Comparison of ENCODE assay signal across 11 mouse cellular contexts in the genomic region with DNA sequence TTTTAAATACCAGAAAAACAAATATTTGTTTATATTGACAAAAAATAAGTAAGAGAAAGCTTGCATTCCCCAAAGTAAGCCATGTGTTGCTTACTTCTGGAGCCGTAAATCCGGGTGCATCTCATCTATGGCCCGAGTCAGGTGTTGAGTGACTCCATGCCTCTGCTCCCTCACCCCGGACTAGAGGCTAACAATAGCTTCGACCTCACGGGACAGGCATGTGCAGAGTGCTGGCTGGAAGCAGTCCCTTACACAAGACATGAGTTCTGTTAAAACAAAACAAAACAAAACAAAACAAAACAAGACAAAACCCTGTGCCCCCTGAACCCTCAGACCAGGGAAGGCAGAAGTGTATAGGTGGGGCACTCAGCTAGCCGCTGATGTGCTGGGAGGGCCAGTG. TPM values are rescaled to one million over a fixed set of nuclear protein-coding genes. Genes with fewer than 3 reads are reported as not detected.
A peak's percentile ranks its signal among the peaks of the same experiment; 100 is the strongest.
DNase-seq lines count a peak whose midpoint lies in the region; ATAC-seq lines count a peak whose summit lies in the region.
"Had no signal": no experiment of that assay in that cellular context is flagged by ENCODE, and none has a peak within 500 bp of the region (broad histone marks: within the 10 kb centered on the region; RNA-seq: fewer than 3 reads in every experiment).

No protein-coding gene starts in this region.

- H3K36me3 ChIP-seq in intestine, embryonic 14.5 days (ENCODE audit: control insufficient read depth, insufficient read depth, low read length) = no peaks in the 10 kb centered on the region
- H3K36me3 ChIP-seq in intestine, embryonic 16.5 days (ENCODE audit: control insufficient read depth, insufficient read depth, low read length) = no peaks in the 10 kb centered on the region
- H3K36me3 ChIP-seq in heart, embryonic 11.5 days (ENCODE audit: control insufficient read depth, insufficient read depth, low read length) = no peaks in the 10 kb centered on the region
- H3K36me3 ChIP-seq: hindbrain, embryonic 12.5 days; limb, embryonic 12.5 days; lung, embryonic 15.5 days had no signal

- no peak overlapping the region for H3K9ac ChIP-seq in intestine, embryonic 14.5 days (ENCODE audit: low read length)
- H3K9ac ChIP-seq in intestine, embryonic 16.5 days (ENCODE audit: low read depth, low read length) = no peak overlapping the region
- peak overlapping the region; percentile 59; the same call in 1 of the 2 replicates for H3K9ac ChIP-seq in heart, embryonic 11.5 days (ENCODE audit: low read depth, low read length)
- H3K9ac ChIP-seq: hindbrain, embryonic 12.5 days; limb, embryonic 12.5 days; lung, embryonic 15.5 days had no signal

- no peaks in the 10 kb centered on the region for H3K27me3 ChIP-seq in intestine, embryonic 14.5 days (replicated peaks; ENCODE audit: control insufficient read depth, insufficient read depth, low read length)
- no peaks in the 10 kb centered on the region for H3K27me3 ChIP-seq in intestine, embryonic 16.5 days (replicated peaks; ENCODE audit: control insufficient read depth, insufficient read depth, low read length)
- H3K27me3 ChIP-seq in heart, embryonic 11.5 days (ENCODE audit: control insufficient read depth, insufficient read depth, low read length) = no peaks in the 10 kb centered on the region
- H3K27me3 ChIP-seq: hindbrain, embryonic 12.5 days; limb, embryonic 12.5 days; lung, embryonic 15.5 days had no signal

- 52% methylated on average over 7 of the region's 7 CpGs for WGBS in intestine, embryonic 14.5 days
- 57% methylated on average over 7 of the region's 7 CpGs for WGBS in intestine, embryonic 16.5 days
- 21% methylated on average over 7 of the region's 7 CpGs for WGBS in heart, embryonic 11.5 days (ENCODE audit: insufficient replicate concordance)

- no peak overlapping the region for H3K27ac ChIP-seq in intestine, embryonic 14.5 days (ENCODE audit: low read depth)
- H3K27ac ChIP-seq in intestine, embryonic 16.5 days (ENCODE audit: low read length) = no peak overlapping the region
- H3K27ac ChIP-seq in heart, embryonic 11.5 days (ENCODE audit: low read depth, low read length) = peak overlapping the region; percentile 93
- H3K27ac ChIP-seq: hindbrain, embryonic 12.5 days; limb, embryonic 12.5 days; lung, embryonic 15.5 days had no signal

- H3K4me1 ChIP-seq in intestine, embryonic 14.5 days (replicated peaks; ENCODE audit: control insufficient read depth, insufficient read depth, low read length) = no peaks in the 10 kb centered on the region
- 0 out of 2 replicates have a peak, but pooled peaks cover 7% of the 10 kb centered on the region for H3K4me1 ChIP-seq in intestine, embryonic 16.5 days (ENCODE audit: control insufficient read depth, insufficient read depth, low read length)
- H3K4me1 ChIP-seq in heart, embryonic 11.5 days (ENCODE audit: control insufficient read depth, insufficient read depth, low read length) = peaks cover 18% of the 10 kb centered on the region

- no peak overlapping the region for H3K4me3 ChIP-seq in intestine, embryonic 14.5 days (ENCODE audit: low read depth, low read length)
- no peak overlapping the region for H3K4me3 ChIP-seq in intestine, embryonic 16.5 days (ENCODE audit: low read length)
- no peak overlapping the region for H3K4me3 ChIP-seq in heart, embryonic 11.5 days (ENCODE audit: low read depth, low read length)
- H3K4me3 ChIP-seq: hindbrain, embryonic 12.5 days; limb, embryonic 12.5 days; lung, embryonic 15.5 days had no signal

- H3K9me3 ChIP-seq in intestine, embryonic 14.5 days (ENCODE audit: control insufficient read depth, low read length) = 0 out of 2 replicates have a peak, but pooled peaks cover 3% of the 10 kb centered on the region
- no peaks in the 10 kb centered on the region for H3K9me3 ChIP-seq in intestine, embryonic 16.5 days (ENCODE audit: control insufficient read depth, low read length)
- H3K9me3 ChIP-seq in heart, embryonic 11.5 days (replicated peaks; ENCODE audit: control insufficient read depth, low read length) = no peaks in the 10 kb centered on the region
- H3K9me3 ChIP-seq: hindbrain, embryonic 12.5 days; limb, embryonic 12.5 days; lung, embryonic 15.5 days had no signal

- ATAC-seq in intestine, embryonic 14.5 days (replicated peaks; ENCODE audit: low FRiP score, low TSS enrichment, low read depth) = 0 out of 2 replicates have a peak, but pooled peaks have one; percentile 48
- ATAC-seq in intestine, embryonic 16.5 days = no peak
- peak; percentile 80 for ATAC-seq in heart, embryonic 11.5 days (replicated peaks; ENCODE audit: insufficient number of reproducible peaks, low FRiP score, low TSS enrichment)

- DNase-seq in intestine, embryonic 14.5 days (ENCODE audit: low spot score) = no peak
- DNase-seq in adipocyte (ENCODE audit: low spot score) = peak; percentile 48
- peak; percentile 64 for DNase-seq in heart, postnatal 4 days
- DNase-seq in thymus, adult 18-20 months = no peak
- DNase-seq in cerebellum, adult 8-10 months = no peak
- DNase-seq: thymus, adult 2 months had no signal

- H3K4me2 ChIP-seq in intestine, embryonic 14.5 days (ENCODE audit: low read length) = no peak overlapping the region
- no peak overlapping the region for H3K4me2 ChIP-seq in intestine, embryonic 16.5 days (ENCODE audit: low read depth, low read length)
- H3K4me2 ChIP-seq in heart, embryonic 11.5 days = peak overlapping the region; percentile 24
- H3K4me2 ChIP-seq: hindbrain, embryonic 12.5 days; limb, embryonic 12.5 days; lung, embryonic 15.5 days had no signal

RNA-seq across cellular contexts. Expression of gene Raf1, which starts 18.7 kb away (rescaled TPM):
- 114 and 122 TPM in 2 replicates for polyA plus RNA-seq in intestine, embryonic 14.5 days (2014; fragmentation: Nextera tagmentation; extraction: Ambion mirVana)
- 71.4 and 75.4 TPM in 2 replicates for polyA plus RNA-seq in intestine, embryonic 16.5 days (2015; fragmentation: Nextera tagmentation; extraction: Ambion mirVana)
- polyA plus RNA-seq in heart, embryonic 11.5 days (2014; fragmentation: Nextera tagmentation; extraction: Ambion mirVana) = 96.3 and 107 TPM in 2 replicates
- 100 to 1,000 TPM; 128 to 142 TPM for total RNA-seq in heart, postnatal 4 days (2021)

Comparison
In these comparisons a context has a peak if more than half of its experiments do, and no peak if none do; other contexts are left out.
1. DNase-seq: peak in adipocyte (single experiment) and heart, postnatal 4 days (single experiment); none in intestine, embryonic 14.5 days (single experiment), thymus, adult 18-20 months (0 of 2) and cerebellum, adult 8-10 months (single experiment).